Mouse (Mus musculus) liver, embryonic 14.5 days (tissue): Measurements from ENCODE around the gene Kank2. TPM values are rescaled to one million over a fixed set of nuclear protein-coding genes. Genes with fewer than 3 reads are reported as not detected.
A peak's percentile ranks its signal among the peaks of the same experiment; 100 is the strongest.

Experiments used
- ATAC-seq: fragments of 200-750 bp; cut with Nextera tagmentation; 2 replicates; pipeline ENCODE4 v1.8.0; 2017; ENCODE audit warnings: moderate number of reproducible peaks, mild to moderate bottlenecking, moderate library complexity; ENCODE audit not compliant: insufficient read depth
- DNase-seq, 3 experiments: peaks; one replicate each; pipeline ENCODE4 v3.0.0-alpha.2; 2012 to 2013; ENCODE audit warnings: low read depth in 3 of 3, low spot score in 3 of 3
- H3K27ac ChIP-seq: fragments of 300-500 bp; sonication (generic); 2 replicates; pipeline ENCODE4 v1.5.1; 2014; ENCODE audit warnings: moderate library complexity, mild to moderate bottlenecking, control low read depth, inconsistent platforms
- H3K27me3 ChIP-seq: fragments of 300-500 bp; sonication (generic); 2 replicates; pipeline ENCODE4 v1.6.1; 2014; ENCODE audit warnings: mild to moderate bottlenecking, low read length, moderate library complexity; ENCODE audit not compliant: control insufficient read depth, insufficient read depth
- H3K36me3 ChIP-seq: fragments of 300-500 bp; sonication (generic); replicated peaks from 2 replicates; pipeline ENCODE4 v1.6.1; 2014; ENCODE audit warnings: low read depth; ENCODE audit not compliant: control insufficient read depth, insufficient read depth
- H3K4me1 ChIP-seq, 2 experiments: fragments of 200-500 bp in 1 of 2; fragments of 300-500 bp in 1 of 2; sonication (generic) in 1 of 2; replicated peaks; 2 replicates each; pipeline ENCODE4 v1.6.1; 2012 to 2014; ENCODE audit warnings: antibody characterized with exemption in 1 of 2, inconsistent platforms in 1 of 2, low read length in 1 of 2; ENCODE audit not compliant: control insufficient read depth in 2 of 2, insufficient read depth in 2 of 2
- H3K4me2 ChIP-seq: fragments of 300-500 bp; sonication (generic); 2 replicates; pipeline ENCODE4 v1.6.1; 2014; ENCODE audit warnings: low read depth, mild to moderate bottlenecking, control low read depth, moderate library complexity
- H3K4me3 ChIP-seq, 2 experiments: fragments of 200-500 bp in 1 of 2; fragments of 300-500 bp in 1 of 2; sonication (generic) in 1 of 2; 2 replicates each; pipeline ENCODE4 v1.5.1; 2012 to 2014; ENCODE audit warnings: low read depth in 2 of 2, low read length in 2 of 2, mild to moderate bottlenecking in 2 of 2, control low read depth in 1 of 2, inconsistent platforms in 1 of 2, moderate library complexity in 1 of 2; ENCODE audit not compliant: insufficient read depth in 1 of 2
- H3K9ac ChIP-seq: fragments of 300-500 bp; sonication (generic); replicated peaks from 2 replicates; pipeline ENCODE4 v1.6.1; 2014; ENCODE audit warnings: mild to moderate bottlenecking, control low read depth, moderate library complexity
- H3K9me3 ChIP-seq: fragments of 300-500 bp; sonication (generic); 2 replicates; pipeline ENCODE4 v1.6.1; 2016; ENCODE audit warnings: low read length, mixed read lengths; ENCODE audit not compliant: control insufficient read depth
- CTCF ChIP-seq: IDR thresholded peaks from 2 replicates; pipeline ENCODE4 v1.5.1; 2016; ENCODE audit warnings: antibody characterized with exemption, low read depth, control low read depth
- EP300 ChIP-seq: IDR thresholded peaks from 2 replicates; pipeline ENCODE4 v1.6.1; 2016; ENCODE audit warnings: antibody characterized with exemption, low read depth
- WGBS: fragments of 180-500 bp; shearing (Covaris S2); extraction: QIAGEN DNeasy Blood & Tissue Kit; methylation state at CpG from one replicate; pipeline ENCODE4 v1.1.7; 2014; ENCODE audit not compliant: insufficient replicate concordance; 5-methylcytosine and 5-hydroxymethylcytosine counted together
- polyA plus RNA-seq, 2 experiments: library from polyadenylated mRNA; depleted of rRNA in 1 of 2; stranded (reverse) in 1 of 2; unstranded in 1 of 2; fragments of >200 nt; fragmentation: Nextera tagmentation in 1 of 2; extraction: Ambion mirVana in 1 of 2; gene quantifications; 2 replicates each; pipeline versions ENCODE4 v1.2.1 to v1.2.3; 2012 to 2014

Gene Kank2
- polyA plus RNA-seq, 2 experiments, result 1.2 to 3.9 TPM

- H3K36me3 ChIP-seq, result peaks cover 3% of the 10 kb centered on the region; the same call in 1 of the 2 replicates
- no peaks in the 10 kb centered on the region for H3K27me3 ChIP-seq
- no peak overlapping the region for H3K4me3 ChIP-seq
- no peak for TF ChIP-seq CTCF
- no peak for TF ChIP-seq EP300
- ATAC-seq, result no peak
- no peaks in the 10 kb centered on the region for H3K9me3 ChIP-seq
- DNase-seq, result no peak
- H3K9ac ChIP-seq, result no peak overlapping the region
- no peak overlapping the region for H3K27ac ChIP-seq
- H3K4me2 ChIP-seq, result no peak overlapping the region
- H3K4me1 ChIP-seq, result peaks cover 14 to 24% of the 10 kb centered on the region in 2 experiments
These were observed 36.4 kb downstream of the Kank2 start for GRCm38 (mm10) chr9:21762135-21762534.

- peak; percentile 98 to 99 (median 99) for DNase-seq
These were observed 38.1 kb downstream of the Kank2 start, which contains the start of gene Spc24 for GRCm38 (mm10) chr9:21760155-21761088. Gene Spc24 (minus strand): TSS chr9:21760303.

GRCm38 (mm10) chr9:21759718-21760117 lies 38.8 kb downstream of the Kank2 start:
- under 1% methylated on average over 20 of the region's 20 CpGs for WGBS
- ATAC-seq, result no peak; the same call in 1 of the 2 replicates

More at GRCm38 (mm10) chr9:21760155-21761088, 38.1 kb downstream of the Kank2 start, which contains the start of gene Spc24:
- H3K9me3 ChIP-seq, result no peaks in the 10 kb centered on the region
- H3K27me3 ChIP-seq, result no peaks in the 10 kb centered on the region
- peaks cover 14 to 24% of the 10 kb centered on the region in 2 experiments for H3K4me1 ChIP-seq
- peaks cover 17% of the 10 kb centered on the region for H3K36me3 ChIP-seq
- H3K4me3 ChIP-seq, result peak within 1 kb of the TSS; percentile 82 to 98
- ATAC-seq, result peak; percentile 95
- H3K4me2 ChIP-seq, result peak within 1 kb of the TSS; percentile 78
- TF ChIP-seq EP300, result no peak
- peak; percentile 55 for TF ChIP-seq CTCF
- H3K9ac ChIP-seq, result peak within 1 kb of the TSS; percentile 85
- under 1% methylated on average over 48 of the region's 54 CpGs for WGBS
- H3K27ac ChIP-seq, result peak within 1 kb of the TSS; percentile 71

GRCm38 (mm10) chr9:21758576-21759529 lies 39.7 kb downstream of the Kank2 start:
- peak overlapping the region; percentile 82 to 98 for H3K4me3 ChIP-seq

More at GRCm38 (mm10) chr9:21759718-21760117, 38.8 kb downstream of the Kank2 start:
- peaks cover 14 to 24% of the 10 kb centered on the region in 2 experiments for H3K4me1 ChIP-seq
- H3K27ac ChIP-seq, result peak overlapping the region; percentile 49
- H3K36me3 ChIP-seq, result peaks cover 17% of the 10 kb centered on the region
- H3K4me3 ChIP-seq, result peak overlapping the region; percentile 82 to 98
- H3K4me2 ChIP-seq, result peak overlapping the region; percentile 78
- no peaks in the 10 kb centered on the region for H3K27me3 ChIP-seq
- no peak for TF ChIP-seq CTCF
- TF ChIP-seq EP300, result no peak
- H3K9me3 ChIP-seq, result no peaks in the 10 kb centered on the region
- H3K9ac ChIP-seq, result peak overlapping the region; percentile 85
- no peak for DNase-seq

More at GRCm38 (mm10) chr9:21758576-21759529, 39.7 kb downstream of the Kank2 start:
- Histone ChIP-seq H3K36me3 (peaks cover 17% of the 10 kb centered on the region), H3K27ac (0 out of 2 replicates have a peak overlapping the region, but pooled peaks have one; percentile 6), H3K9ac (peak overlapping the region; percentile 85), H3K4me2 (peak overlapping the region; percentile 78), H3K9me3 (no peaks in the 10 kb centered on the region), H3K4me1 (peaks cover 14 to 24% of the 10 kb centered on the region in 2 experiments), H3K27me3 (no peaks in the 10 kb centered on the region)
- WGBS, result 56% methylated on average over 14 of the region's 14 CpGs
- TF ChIP-seq EP300, result no peak
- no peak for TF ChIP-seq CTCF
- ATAC-seq, result no peak
- DNase-seq, result no peak
